Mouse (Mus musculus) brain, embryonic 14.5 days (tissue): ENCODE measurements around the gene Kif26a.

Experiments
- CTCF ChIP-seq: fragments of 200-500 bp; IDR thresholded peaks from 2 replicates; pipeline ENCODE4 v1.5.1; 2012; ENCODE audit warnings: inconsistent platforms, mild to moderate bottlenecking, moderate library complexity, borderline replicate concordance; ENCODE audit not compliant: insufficient read depth, insufficient read length; ENCODE audit errors: extremely low read depth
- POLR2A ChIP-seq: fragments of 200-500 bp; IDR thresholded peaks from 2 replicates; pipeline ENCODE4 v1.6.1; 2012; ENCODE audit warnings: mild to moderate bottlenecking, inconsistent platforms, borderline replicate concordance; ENCODE audit not compliant: poor library complexity, insufficient read depth, insufficient read length, severe bottlenecking; ENCODE audit errors: extremely low read depth

DNA sequence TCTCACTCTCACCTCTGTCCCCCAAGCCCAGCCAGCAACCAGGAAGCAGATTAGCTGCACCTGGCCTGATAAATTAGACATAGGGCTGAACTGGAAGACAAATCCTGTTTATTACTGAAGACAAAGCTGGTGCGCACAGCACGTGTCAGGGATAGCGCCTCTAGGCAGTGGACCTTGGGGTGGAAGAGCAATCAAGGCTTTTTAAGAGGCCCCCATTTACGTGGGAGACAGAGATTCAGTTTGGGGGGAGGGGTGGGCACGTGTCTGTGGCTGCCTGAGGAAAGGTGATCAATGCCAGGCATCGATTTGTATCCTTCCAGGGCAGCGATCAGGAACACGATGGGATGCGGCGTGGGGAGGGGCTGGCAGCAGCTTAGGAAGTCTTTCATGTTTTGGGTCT lies 83.1 kb downstream of the Kif26a start:
- TF ChIP-seq CTCF (no peak), POLR2A (no peak)
